Mouse (Mus musculus): Measurements from ENCODE around the gene Suox. TPM values are rescaled to one million over a fixed set of nuclear protein-coding genes. Genes with fewer than 3 reads are reported as not detected.
A peak's percentile ranks its signal among the peaks of the same experiment; 100 is the strongest.
"Not testable (repeated sequence)": the region's sequence is repeated elsewhere in the genome, so short reads cannot be mapped to it uniquely, and the experiment has no call there.

Suox gene
- total RNA-seq, 2 experiments from 2014 or later: 22.3 to 28.2 TPM

- DNase-seq: peak; percentile 94 to 97
Measured at GRCm38 (mm10) chr10:128626311-128627310, 47.3 kb downstream of the Suox start, which contains the start of gene Rps26. Gene Rps26 (minus strand): TSS chr10:128626747.

DNA sequence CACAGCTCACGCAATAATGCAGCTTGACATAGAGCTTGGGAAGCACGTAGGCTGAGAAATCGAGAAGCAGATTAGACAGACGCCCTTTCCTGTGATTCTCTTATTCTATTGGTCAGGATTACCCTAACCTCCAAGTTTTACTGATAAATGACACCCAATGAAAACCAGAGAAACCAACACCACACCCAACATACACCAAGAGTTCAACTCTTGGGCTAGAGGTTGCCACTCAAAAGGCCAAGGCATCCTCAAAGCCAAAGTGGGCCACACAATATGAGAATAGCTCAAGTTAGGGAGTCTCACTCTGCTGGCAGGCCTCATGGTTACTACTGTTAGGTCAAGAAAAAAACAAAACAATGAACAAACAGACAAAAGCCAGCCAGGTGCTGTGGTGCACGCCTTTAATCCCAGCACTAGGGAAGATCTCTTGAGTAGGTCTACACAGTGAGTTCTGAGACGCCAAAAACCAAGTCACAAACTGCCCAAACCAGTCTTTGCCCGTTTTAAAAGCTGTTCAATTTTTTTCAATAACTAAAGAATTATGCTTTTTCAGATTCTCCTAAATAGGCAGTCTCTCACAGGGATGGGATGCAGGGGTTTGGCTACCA, 48.5 kb downstream of the Suox start:
- DNase-seq: no peak

DNA sequence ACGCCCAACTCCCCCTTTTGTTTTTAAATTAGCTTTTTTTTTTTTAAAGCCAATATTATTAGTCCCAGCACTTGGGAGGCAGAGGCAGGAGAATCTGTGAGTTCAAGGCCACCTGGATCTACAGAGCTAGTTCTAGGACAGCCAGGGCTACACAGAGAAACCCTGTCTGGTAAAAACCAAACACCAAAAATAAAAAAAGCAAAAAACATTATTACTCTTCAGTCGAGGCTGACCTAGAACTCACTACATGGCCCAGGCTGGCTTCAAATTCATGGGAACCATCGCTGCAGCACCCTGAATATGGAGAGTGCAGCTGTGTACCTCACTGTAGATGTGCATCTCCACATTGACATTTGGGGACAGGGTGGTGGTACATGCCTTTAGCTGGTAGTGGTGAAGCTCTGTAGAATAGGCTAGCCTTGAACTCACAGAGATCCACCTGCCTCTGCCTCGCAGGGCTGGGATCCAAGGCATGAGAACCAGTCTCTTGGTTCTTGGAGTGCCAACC, 50.7 kb downstream of the Suox start:
- not testable (repeated sequence) for DNase-seq

DNA sequence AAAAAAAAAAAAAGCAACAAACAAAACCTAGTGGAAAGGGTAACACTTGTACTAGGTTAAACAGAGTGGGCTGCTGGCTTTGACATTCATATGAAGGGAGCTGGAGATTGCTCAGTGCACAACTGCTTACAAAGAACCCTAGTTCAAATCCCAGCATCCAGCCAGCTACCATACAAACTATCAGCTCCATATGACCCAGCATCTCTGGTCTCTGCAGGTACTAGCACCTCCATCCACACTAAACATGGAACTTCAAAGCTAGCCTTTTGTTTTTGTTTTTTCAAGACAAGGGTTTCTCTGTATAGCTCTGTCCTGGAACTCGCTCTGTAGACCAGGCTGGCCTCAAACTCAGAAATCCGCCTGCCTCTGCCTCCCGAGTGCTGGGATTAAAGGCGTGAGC, 51.2 kb downstream of the Suox start:
- DNase-seq: no peak

DNA sequence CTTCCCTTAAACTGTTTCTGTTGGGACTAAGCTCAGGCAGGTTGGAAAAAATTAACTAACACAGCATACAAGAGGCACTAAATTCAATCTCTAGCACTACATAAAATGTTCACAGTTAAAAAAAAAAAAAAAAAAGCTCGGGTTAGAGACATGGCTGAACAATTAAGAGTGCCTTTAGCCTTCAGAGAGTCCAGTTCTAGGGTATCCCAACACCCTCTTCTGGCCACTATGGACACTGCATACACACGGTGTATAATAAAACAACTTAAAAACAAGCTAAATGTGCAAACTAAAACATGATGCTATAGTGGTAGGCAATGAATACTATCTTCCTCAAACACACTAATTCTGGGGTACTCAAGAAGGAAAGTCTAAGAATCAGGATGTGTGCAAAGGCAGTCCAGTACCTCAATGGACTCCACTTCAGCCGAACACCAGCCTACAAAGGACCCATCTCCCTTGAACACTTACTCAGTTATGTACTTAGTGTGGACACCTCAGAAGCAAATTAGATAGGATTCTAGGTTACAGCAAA, 51.8 kb downstream of the Suox start:
- no peak for DNase-seq

DNA sequence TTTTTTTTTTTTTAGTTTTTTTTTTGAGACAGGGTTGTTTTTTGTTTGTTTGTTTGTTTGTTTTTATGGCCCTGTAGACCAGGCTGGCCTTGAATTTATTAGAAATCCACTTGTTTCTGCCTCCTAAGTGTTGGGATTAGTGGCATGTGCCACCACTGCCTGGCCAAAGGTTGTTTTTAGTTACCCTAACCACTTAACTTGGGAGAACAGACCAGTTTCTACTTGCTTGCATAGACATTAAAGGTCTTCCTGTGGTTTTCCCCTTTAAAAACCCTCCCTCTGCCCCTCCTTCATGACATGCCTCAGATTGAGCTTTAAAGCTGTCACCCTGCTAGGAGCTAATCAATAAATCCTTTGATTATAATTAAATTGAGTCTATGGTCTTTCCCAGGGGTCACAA, 53.6 kb downstream of the Suox start:
- no peak for DNase-seq

Other genes with a start within 250 kb of the Suox start
- gene Smarcc2, start 214.8 kb downstream of the Suox start, total RNA-seq (2021): 10 to 100 TPM; 75.4 to 75.8 TPM
- 100 to 1,000 TPM; 253 to 273 TPM for gene Myl6, start 179.9 kb downstream of the Suox start, total RNA-seq (2021)
- 1 to 10 TPM; 3.2 to 3.3 TPM for gene Myl6b, start 175.4 kb downstream of the Suox start, total RNA-seq (2021)
- gene Esyt1, start 148.2 kb downstream of the Suox start, total RNA-seq (2021): 10 to 100 TPM; 15.9 to 19.9 TPM
- 1 to 10 TPM; 7.7 to 8.2 TPM for gene Zc3h10, start 126.3 kb downstream of the Suox start, total RNA-seq (2021)
- gene Rpl41, start 124.8 kb downstream of the Suox start, total RNA-seq (2021): 1,000 to 10,000 TPM; 1,490 to 1,551 TPM
- gene Pa2g4, start 108.1 kb downstream of the Suox start, total RNA-seq (2021): 10 to 100 TPM; 43.1 to 46.0 TPM
- 1 to 10 TPM; 6.4 to 8.6 TPM for gene Erbb3, start 84.4 kb downstream of the Suox start, total RNA-seq (2021)
- gene Rps26, start 47.3 kb downstream of the Suox start, total RNA-seq (2021): 100 to 1,000 TPM; 257 to 282 TPM
- gene Ikzf4, start 28.1 kb downstream of the Suox start, total RNA-seq (2021): 1 to 10 TPM; 1.7 to 1.8 TPM
- gene Rab5b, start 22.2 kb upstream of the Suox start, total RNA-seq (2021): 10 to 100 TPM; 76.5 to 84.4 TPM
- 1 to 10 TPM in 1 of 2 experiments, under 1 TPM in 1; 0.65 to 1.1 TPM for gene Pmel, start 30.1 kb upstream of the Suox start, total RNA-seq (2021)
- 1 to 10 TPM; 8.2 to 9.1 TPM for gene Cdk2, start 31.0 kb upstream of the Suox start, total RNA-seq (2021)
- gene Dgka, start 70.8 kb upstream of the Suox start, total RNA-seq (2021): 10 to 100 TPM; 11.5 to 16.1 TPM
- 10 to 100 TPM in 1 of 2 experiments, 1 to 10 TPM in 1; 10.0 to 10.1 TPM for gene Pym1, start 73.8 kb upstream of the Suox start, total RNA-seq (2021)
- gene Mmp19, start 116.8 kb upstream of the Suox start, total RNA-seq (2021): 1 to 10 TPM; 1.9 to 3.7 TPM
- 10 to 100 TPM; 34.0 to 35.3 TPM for gene Dnajc14, start 130.0 kb upstream of the Suox start, total RNA-seq (2021)
- 1 to 10 TPM; 4.6 to 5.6 TPM for gene Tmem198b, start 130.3 kb upstream of the Suox start, total RNA-seq (2021)
- gene Sarnp, start 143.3 kb upstream of the Suox start, total RNA-seq (2021): 10 to 100 TPM; 35.6 to 39.7 TPM
- gene Ormdl2, start 147.6 kb upstream of the Suox start, total RNA-seq (2021): 1 to 10 TPM; 8.1 to 9.7 TPM
- 1 to 10 TPM; 2.3 to 2.6 TPM for gene Gdf11, start 217.6 kb upstream of the Suox start, total RNA-seq (2021)
- gene Cd63, start 226.9 kb upstream of the Suox start, total RNA-seq (2021): 100 to 1,000 TPM; 144 to 158 TPM
- gene Rdh5, start 248.8 kb upstream of the Suox start, total RNA-seq (2021): 1 to 10 TPM; 4.3 to 4.7 TPM
- gene Bloc1s1, start 250.0 kb upstream of the Suox start, total RNA-seq (2021): 100 to 1,000 TPM; 194 to 199 TPM

All from heart, adult 18-20 months (tissue).